Comparison of ENCODE assay signal across 42 mouse cellular contexts in the genomic region with DNA sequence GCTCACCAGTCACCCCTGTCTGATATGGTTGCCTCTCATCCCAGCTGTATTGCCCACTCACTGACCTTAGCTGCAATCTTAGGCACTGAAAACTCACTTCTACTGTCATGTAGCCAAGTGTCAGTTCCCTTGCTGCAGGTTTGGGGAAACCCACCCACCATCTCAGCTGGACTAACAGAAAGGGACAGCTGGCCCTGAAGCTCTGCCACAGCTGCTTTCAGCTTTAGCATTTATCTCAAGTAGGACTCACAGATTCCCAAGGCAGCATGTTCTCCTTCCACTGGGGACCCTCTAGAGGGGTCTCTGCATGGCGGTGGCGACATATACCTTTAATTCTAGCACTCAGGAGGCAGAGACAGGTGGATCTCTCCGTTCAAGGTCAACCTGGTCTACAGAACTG. TPM values are rescaled to one million over a fixed set of nuclear protein-coding genes. Genes with fewer than 3 reads are reported as not detected.
"Had no signal": no experiment of that assay in that cellular context is flagged by ENCODE, and none has a peak within 500 bp of the region (broad histone marks: within the 10 kb centered on the region; RNA-seq: fewer than 3 reads in every experiment).

No protein-coding gene starts in this region.

- DNase-seq: heart, postnatal 10 days; heart, postnatal 14 days; heart, postnatal 36 days; heart, postnatal 4 days; kidney, adult 11 months; kidney, adult 18-20 months; kidney, adult 2 months; kidney, adult 8-10 months; kidney, adult 9 months; kidney, postnatal 10 days; kidney, postnatal 14 days; kidney, postnatal 25 days; kidney, postnatal 36 days; kidney, postnatal 4 days; layer of hippocampus, adult 9-11 months; layer of hippocampus, postnatal 36 days had no signal

- H3K4me2 ChIP-seq: heart, embryonic 11.5 days; heart, embryonic 12.5 days; heart, embryonic 13.5 days; heart, embryonic 15.5 days; hindbrain, embryonic 12.5 days; hindbrain, embryonic 13.5 days; hindbrain, embryonic 14.5 days; hindbrain, embryonic 15.5 days; intestine, embryonic 15.5 days; kidney, embryonic 15.5 days had no signal

- H3K9ac ChIP-seq: heart, embryonic 12.5 days; heart, embryonic 13.5 days; heart, embryonic 15.5 days; hindbrain, embryonic 12.5 days; hindbrain, embryonic 13.5 days; hindbrain, embryonic 14.5 days; hindbrain, embryonic 15.5 days; intestine, embryonic 15.5 days; kidney, embryonic 15.5 days had no signal

- H3K27me3 ChIP-seq: heart, embryonic 12.5 days; heart, embryonic 13.5 days; heart, embryonic 15.5 days; hindbrain, embryonic 12.5 days; hindbrain, embryonic 13.5 days; hindbrain, embryonic 15.5 days; intestine, embryonic 15.5 days; kidney, embryonic 15.5 days had no signal

- H3K4me1 ChIP-seq: heart, embryonic 15.5 days; hindbrain, embryonic 10.5 days; hindbrain, embryonic 12.5 days; hindbrain, embryonic 13.5 days; hindbrain, embryonic 15.5 days; kidney, embryonic 15.5 days had no signal

- H3K27ac ChIP-seq: heart, embryonic 10.5 days; heart, embryonic 13.5 days; heart, embryonic 15.5 days; hindbrain, embryonic 10.5 days; hindbrain, embryonic 12.5 days; hindbrain, embryonic 13.5 days; hindbrain, embryonic 14.5 days; hindbrain, embryonic 15.5 days; hindbrain, postnatal 0 days; intestine, embryonic 15.5 days; kidney, embryonic 15.5 days; kidney, postnatal 0 days; layer of hippocampus, adult 2 months had no signal

- H3K9me3 ChIP-seq: heart, embryonic 10.5 days; heart, embryonic 12.5 days; heart, embryonic 13.5 days; heart, embryonic 15.5 days; hindbrain, embryonic 10.5 days; hindbrain, embryonic 12.5 days; hindbrain, embryonic 13.5 days; hindbrain, embryonic 15.5 days; intestine, embryonic 15.5 days; kidney, embryonic 15.5 days had no signal

- ATAC-seq: hindbrain, embryonic 16.5 days; hindbrain, postnatal 0 days; inflammation-experienced regulatory T-cells, adult 6 months; intestine, embryonic 15.5 days; intestine, embryonic 16.5 days; intestine, postnatal 0 days had no signal

- H3K4me3 ChIP-seq: heart, embryonic 10.5 days; heart, embryonic 12.5 days; heart, embryonic 13.5 days; heart, embryonic 15.5 days; hindbrain, embryonic 10.5 days; hindbrain, embryonic 12.5 days; hindbrain, embryonic 13.5 days; hindbrain, embryonic 15.5 days; intestine, embryonic 15.5 days; kidney, embryonic 15.5 days; layer of hippocampus, adult 2 months had no signal

RNA-seq across cellular contexts. Expression of a gene that starts 2.5 kb away (rescaled TPM):
- polyA plus RNA-seq: heart, embryonic 10.5 days; heart, embryonic 11.5 days; heart, embryonic 12.5 days; heart, embryonic 13.5 days; heart, embryonic 14.5 days; heart, embryonic 15.5 days; heart, embryonic 16.5 days; heart, postnatal 0 days; hindbrain, embryonic 10.5 days; hindbrain, embryonic 11.5 days; hindbrain, embryonic 12.5 days; hindbrain, embryonic 13.5 days; hindbrain, embryonic 14.5 days; hindbrain, embryonic 15.5 days; hindbrain, embryonic 16.5 days; hindbrain, postnatal 0 days; inflammation-experienced regulatory T-cells, adult 6 months; intestine, postnatal 0 days; kidney, embryonic 14.5 days; kidney, embryonic 15.5 days; kidney, embryonic 16.5 days; kidney, postnatal 0 days; large intestine, adult 2 months had no signal

RNA-seq across cellular contexts. Expression of a gene that starts 10.5 kb away (rescaled TPM):
- polyA plus RNA-seq: heart, embryonic 12.5 days; heart, embryonic 14.5 days; heart, postnatal 0 days; hindbrain, embryonic 10.5 days; hindbrain, embryonic 11.5 days; hindbrain, embryonic 12.5 days; hindbrain, embryonic 13.5 days; hindbrain, embryonic 14.5 days; hindbrain, embryonic 15.5 days; hindbrain, embryonic 16.5 days; hindbrain, postnatal 0 days; inflammation-experienced regulatory T-cells, adult 6 months; kidney, adult 2 months; kidney, embryonic 14.5 days; kidney, embryonic 15.5 days; kidney, embryonic 16.5 days; kidney, postnatal 0 days; large intestine, adult 2 months had no signal
